Mouse (Mus musculus) kidney, adult 2 months (tissue): ENCODE data around the gene H2afz. TPM values are rescaled to one million over a fixed set of nuclear protein-coding genes. Genes with fewer than 3 reads are reported as not detected.
"Not testable (repeated sequence)": the region's sequence is repeated elsewhere in the genome, so short reads cannot be mapped to it uniquely, and the experiment has no call there.

Source experiments
- DNase-seq: peaks from one replicate; pipeline ENCODE4 v3.0.0; 2021
- H3K27ac ChIP-seq: fragments of 200-500 bp; 2 replicates; pipeline ENCODE4 v1.5.1; 2012; ENCODE audit warnings: low read depth, low read length, control low read depth, inconsistent platforms; ENCODE audit not compliant: insufficient read depth
- H3K27me3 ChIP-seq: fragments of 200-500 bp; replicated peaks from 2 replicates; pipeline ENCODE4 v1.6.1; 2012; ENCODE audit warnings: mild to moderate bottlenecking, moderate library complexity, low read length, inconsistent platforms; ENCODE audit not compliant: control insufficient read depth, insufficient read depth
- H3K36me3 ChIP-seq: fragments of 200-500 bp; 2 replicates; pipeline ENCODE4 v1.6.1; 2012; ENCODE audit warnings: mild to moderate bottlenecking, moderate library complexity, low read length, inconsistent platforms; ENCODE audit not compliant: control insufficient read depth, insufficient read depth
- H3K4me1 ChIP-seq: fragments of 200-500 bp; 2 replicates; pipeline ENCODE4 v1.6.1; 2011; ENCODE audit warnings: low read length; ENCODE audit not compliant: control insufficient read depth, insufficient read depth
- H3K4me3 ChIP-seq: fragments of 200-500 bp; 2 replicates; pipeline ENCODE4 v1.5.1; 2011; ENCODE audit warnings: mild to moderate bottlenecking, low read depth, low read length, control low read depth; ENCODE audit not compliant: insufficient read depth
- CTCF ChIP-seq: fragments of 200-500 bp; conservative IDR thresholded peaks from 2 replicates; pipeline ENCODE4 v1.5.1; 2011; ENCODE audit warnings: low read depth, mild to moderate bottlenecking, control low read depth, low read length, moderate library complexity, mixed read lengths; ENCODE audit not compliant: insufficient read depth, insufficient read length
- POLR2A ChIP-seq: fragments of 200-500 bp; IDR thresholded peaks from one replicate; pipeline ENCODE4 v1.6.1; 2011; ENCODE audit warnings: low read depth, low read length, control low read depth
- WGBS: fragments of 180-500 bp; shearing (Covaris S2); methylation state at CpG from one replicate; pipeline ENCODE4 v1.1.7; 2018; 5-methylcytosine and 5-hydroxymethylcytosine counted together
- polyA plus RNA-seq: library from polyadenylated mRNA; depleted of rRNA; stranded (reverse); fragments of >200 nt; gene quantifications from 2 replicates; pipeline ENCODE4 v1.2.3, GENCODE M21; 2012

Gene H2afz
- polyA plus RNA-seq, 1 experiment = 365 TPM

- Histone ChIP-seq H3K4me3 (no peak overlapping the region), H3K4me1 (no peaks in the 10 kb centered on the region), H3K27ac (no peak overlapping the region), H3K36me3 (no peaks in the 10 kb centered on the region), H3K27me3 (no peaks in the 10 kb centered on the region)
- no peak for DNase-seq
- 89% methylated on average over 2 of the region's 2 CpGs for WGBS
- TF ChIP-seq POLR2A (no peak), CTCF (no peak)
Measured at GRCm38 (mm10) chr3:137851196-137851595, 13.1 kb upstream of the H2afz start.

DNA sequence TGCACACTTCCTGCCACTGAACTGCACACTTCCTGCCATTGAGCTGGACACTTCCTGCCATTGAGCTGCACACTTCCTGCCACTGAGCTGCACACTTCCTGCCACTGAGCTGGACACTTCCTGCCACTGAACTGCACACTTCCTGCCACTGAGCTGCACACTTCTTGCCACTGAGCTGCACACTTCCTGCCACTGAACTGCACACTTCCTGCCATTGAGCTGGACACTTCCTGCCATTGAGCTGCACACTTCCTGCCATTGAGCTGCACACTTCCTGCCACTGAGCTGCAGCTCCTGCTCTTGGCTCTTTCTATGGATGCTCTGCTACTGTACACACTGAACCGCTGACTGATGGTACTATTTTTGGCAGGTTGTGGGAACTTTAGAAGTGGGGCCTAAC lies 11.3 kb upstream of the H2afz start:
- H3K36me3 ChIP-seq, H3K4me3 ChIP-seq, DNase-seq, H3K4me1 ChIP-seq, H3K27me3 ChIP-seq, H3K27ac ChIP-seq: not testable (repeated sequence)
- WGBS = 91% methylated on average over 1 of the region's 1 CpGs

GRCm38 (mm10) chr3:137855328-137855727 lies 9.0 kb upstream of the H2afz start:
- H3K36me3 ChIP-seq = no peaks in the 10 kb centered on the region
- 74% methylated on average over 3 of the region's 3 CpGs for WGBS
- no peak overlapping the region for H3K27ac ChIP-seq
- TF ChIP-seq POLR2A = no peak
- no peak for TF ChIP-seq CTCF
- H3K27me3 ChIP-seq = no peaks in the 10 kb centered on the region
- no peak overlapping the region for H3K4me3 ChIP-seq
- DNase-seq = no peak
- no peaks in the 10 kb centered on the region; the same call in 1 of the 2 replicates for H3K4me1 ChIP-seq

DNA sequence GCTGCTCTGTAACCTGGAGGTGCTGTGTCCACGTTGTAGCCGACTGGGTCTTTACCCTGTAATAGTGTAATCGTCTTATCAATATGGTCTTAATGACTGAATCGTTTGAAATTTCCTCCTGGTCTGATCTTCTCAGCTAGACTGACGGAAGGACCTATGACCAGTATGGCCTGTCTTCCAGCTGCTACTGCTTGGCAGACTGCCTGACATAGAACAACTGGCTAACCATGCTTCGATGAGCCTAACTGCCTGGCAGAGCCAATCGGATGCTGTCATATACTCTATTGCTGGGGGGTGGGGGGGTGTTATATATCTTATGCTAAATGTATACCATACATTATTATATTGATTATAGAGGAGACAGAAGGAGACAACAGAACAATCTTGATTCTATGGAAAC lies 8.2 kb upstream of the H2afz start:
- Histone ChIP-seq H3K4me1 (no peaks in the 10 kb centered on the region; the same call in 1 of the 2 replicates), H3K4me3 (no peak overlapping the region), H3K27me3 (no peaks in the 10 kb centered on the region), H3K27ac (no peak overlapping the region), H3K36me3 (no peaks in the 10 kb centered on the region)
- 55% methylated on average over 7 of the region's 7 CpGs for WGBS
- TF ChIP-seq POLR2A (no peak), CTCF (no peak)
- DNase-seq = no peak

- WGBS = 51% methylated on average over 8 of the region's 8 CpGs
Measured at GRCm38 (mm10) chr3:137860394-137861170, 3.7 kb upstream of the H2afz start.

DNA sequence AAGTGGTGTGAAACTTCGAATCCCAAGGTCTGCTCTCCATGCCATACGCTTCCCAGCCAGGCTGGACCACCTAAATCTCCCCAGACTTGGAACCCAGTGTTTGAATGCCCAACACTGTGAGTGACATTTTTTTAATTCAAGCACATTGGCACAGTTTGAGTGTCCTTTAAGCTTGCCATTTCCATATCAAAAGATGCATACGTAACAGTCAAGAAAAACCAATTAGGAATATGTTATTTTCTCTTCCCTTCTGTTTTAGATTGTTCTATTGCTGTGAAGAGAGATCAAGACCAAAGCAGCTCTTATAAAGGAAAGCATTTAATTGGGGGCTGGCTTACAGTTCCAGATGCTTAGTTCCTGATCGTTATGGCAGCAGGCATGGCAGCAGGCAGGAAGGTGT lies 2.9 kb upstream of the H2afz start:
- Histone ChIP-seq H3K4me1 (no peaks in the 10 kb centered on the region; the same call in 1 of the 2 replicates), H3K4me3 (no peak overlapping the region), H3K27me3 (no peaks in the 10 kb centered on the region), H3K36me3 (no peaks in the 10 kb centered on the region), H3K27ac (no peak overlapping the region)
- 96% methylated on average over 4 of the region's 4 CpGs for WGBS
- no peak for TF ChIP-seq POLR2A
- TF ChIP-seq CTCF = no peak
- no peak for DNase-seq

More at GRCm38 (mm10) chr3:137860394-137861170, 3.7 kb upstream of the H2afz start:
- Histone ChIP-seq H3K27me3 (no peaks in the 10 kb centered on the region), H3K4me1 (no peaks in the 10 kb centered on the region; the same call in 1 of the 2 replicates), H3K4me3 (no peak overlapping the region), H3K36me3 (no peaks in the 10 kb centered on the region), H3K27ac (no peak overlapping the region)
- DNase-seq = peak; percentile 25
- TF ChIP-seq POLR2A = no peak
- no peak for TF ChIP-seq CTCF

DNA sequence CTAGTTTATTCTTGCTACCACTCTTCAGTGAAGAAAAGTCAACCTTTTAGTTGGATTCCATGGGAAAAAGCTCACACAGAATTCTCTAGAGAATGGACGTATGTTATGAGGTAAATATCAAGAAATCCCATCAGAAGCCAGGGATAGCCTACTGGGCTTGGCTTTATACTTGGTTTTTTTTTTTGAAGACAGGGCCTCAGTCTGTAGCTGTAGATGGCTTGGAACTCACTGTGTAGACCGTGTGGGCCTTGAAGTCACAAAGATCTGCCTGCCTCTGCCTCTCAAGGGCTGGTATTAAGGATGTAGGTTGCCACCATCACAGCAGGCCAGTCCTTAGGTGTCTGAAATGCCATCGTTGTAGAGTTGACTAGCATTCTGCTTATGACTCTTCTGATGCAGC lies 1.7 kb upstream of the H2afz start:
- no peaks in the 10 kb centered on the region for H3K36me3 ChIP-seq
- H3K27ac ChIP-seq = no peak overlapping the region
- H3K4me3 ChIP-seq = no peak overlapping the region
- DNase-seq = no peak
- no peak for TF ChIP-seq CTCF
- no peak for TF ChIP-seq POLR2A
- H3K4me1 ChIP-seq = no peaks in the 10 kb centered on the region; the same call in 1 of the 2 replicates
- no peaks in the 10 kb centered on the region for H3K27me3 ChIP-seq
- WGBS = 95% methylated on average over 3 of the region's 3 CpGs
